Mouse (Mus musculus): Measurements from ENCODE around the gene Umodl1. TPM values are rescaled to one million over a fixed set of nuclear protein-coding genes. Genes with fewer than 3 reads are reported as not detected.

The Umodl1 gene
- total and polyA plus RNA-seq, 3 experiments = not detected

DNA sequence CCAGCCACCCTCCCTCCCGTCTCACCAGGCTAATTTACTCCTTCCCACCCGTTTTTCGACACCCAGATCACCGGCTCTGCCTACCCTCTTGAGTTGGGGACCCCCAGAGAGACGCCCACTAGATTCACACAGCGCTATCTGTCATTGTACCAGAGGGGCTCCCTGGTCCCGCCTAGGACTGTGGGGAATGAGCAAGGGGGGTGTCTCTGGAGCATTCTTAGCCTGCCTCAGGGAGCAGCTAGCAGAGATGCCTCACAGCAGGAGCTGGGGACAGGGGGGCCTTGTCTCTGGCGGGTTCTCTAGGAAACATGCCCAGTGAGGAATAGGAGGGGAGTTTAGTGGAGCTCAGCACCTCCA, 42.7 kb upstream of the Umodl1 start:
- DNase-seq (ENCODE audit: low read depth, low spot score) = no peak
- Histone ChIP-seq H3K36me3 (ENCODE audit: control insufficient read depth in 1 of 2, insufficient read depth in 2 of 2, low read length in 2 of 2) (no peaks in the 10 kb centered on the region), H3K9me3 (replicated peaks; ENCODE audit: insufficient read depth, low read length) (no peaks in the 10 kb centered on the region), H3K4me1 (ENCODE audit: control insufficient read depth in 1 of 2, insufficient read depth in 2 of 2, low read length in 2 of 2) (no peaks in the 10 kb centered on the region), H3K4me3 (ENCODE audit: control insufficient read depth in 1 of 2, insufficient read depth in 1 of 2, low read depth in 2 of 2, low read length in 2 of 2) (no peak overlapping the region), H3K27ac (ENCODE audit: control insufficient read depth, low read depth, low read length) (no peak overlapping the region), H3K27me3 (ENCODE audit: control insufficient read depth in 1 of 2, insufficient read depth in 2 of 2, low read length in 2 of 2) (no peaks in the 10 kb centered on the region), H3K9ac (ENCODE audit: control insufficient read depth, low read depth, low read length, poor library complexity, severe bottlenecking) (no peak overlapping the region), H3K79me2 (ENCODE audit: control insufficient read depth, insufficient read depth, low read length, poor library complexity) (no peaks in the 10 kb centered on the region)
- no peak for TF ChIP-seq SMC3 (IDR thresholded peaks at IDR 0.05; ENCODE audit: low read depth, low read length)
- no peak for TF ChIP-seq RCOR1 (IDR thresholded peaks at IDR 0.05; ENCODE audit: low read depth, low read length)
- TF ChIP-seq POLR2AphosphoS5 (IDR thresholded peaks at IDR 0.05; ENCODE audit: borderline replicate concordance, low read depth, low read length) = no peak
- TF ChIP-seq MAFK (IDR thresholded peaks at IDR 0.05; ENCODE audit: borderline replicate concordance, low read depth, low read length) = no peak
- no peak for TF ChIP-seq NRF1 (IDR thresholded peaks at IDR 0.05; ENCODE audit: insufficient read depth, low read depth, low read length, poor library complexity, severe bottlenecking)
- no peak for TF ChIP-seq NELFE (IDR thresholded peaks at IDR 0.05; ENCODE audit: low read depth, low read length)
- TF ChIP-seq GABPA (IDR thresholded peaks at IDR 0.05; ENCODE audit: low read depth, low read length) = no peak
- TF ChIP-seq ELF1 (IDR thresholded peaks at IDR 0.05; ENCODE audit: low read depth, low read length) = no peak
- TF ChIP-seq TBP (IDR thresholded peaks at IDR 0.05; ENCODE audit: low read depth, low read length) = no peak
- TF ChIP-seq BHLHE40 (IDR thresholded peaks at IDR 0.05; ENCODE audit: borderline replicate concordance, low read depth, low read length) = no peak
- TF ChIP-seq UBTF (IDR thresholded peaks at IDR 0.05; ENCODE audit: borderline replicate concordance, insufficient read depth, low read depth, low read length) = no peak
- TF ChIP-seq GATA1 (IDR thresholded peaks at IDR 0.05; ENCODE audit: low read depth, low read length) = no peak
- TF ChIP-seq CHD2 (IDR thresholded peaks at IDR 0.05; ENCODE audit: low read length) = no peak
- TF ChIP-seq POLR2AphosphoS2 (IDR thresholded peaks at IDR 0.05; ENCODE audit: low read length) = no peak
- TF ChIP-seq CTCF (IDR thresholded peaks at IDR 0.05 in 2 of 3, conservative IDR thresholded peaks at IDR 0.05 in 1 of 3; ENCODE audit: control insufficient read depth in 1 of 3, insufficient read depth in 1 of 3, low read depth in 2 of 3, low read length in 3 of 3, poor library complexity in 1 of 3, severe bottlenecking in 1 of 3) = no peak
- TF ChIP-seq MAZ (IDR thresholded peaks at IDR 0.05; ENCODE audit: low read depth, low read length) = no peak
- no peak for TF ChIP-seq SIN3A (IDR thresholded peaks at IDR 0.05; ENCODE audit: low read length)
- TF ChIP-seq MEF2A (IDR thresholded peaks at IDR 0.05; ENCODE audit: extremely low read depth, insufficient replicate concordance, low read depth, low read length, poor library complexity, severe bottlenecking) = no peak

DNA sequence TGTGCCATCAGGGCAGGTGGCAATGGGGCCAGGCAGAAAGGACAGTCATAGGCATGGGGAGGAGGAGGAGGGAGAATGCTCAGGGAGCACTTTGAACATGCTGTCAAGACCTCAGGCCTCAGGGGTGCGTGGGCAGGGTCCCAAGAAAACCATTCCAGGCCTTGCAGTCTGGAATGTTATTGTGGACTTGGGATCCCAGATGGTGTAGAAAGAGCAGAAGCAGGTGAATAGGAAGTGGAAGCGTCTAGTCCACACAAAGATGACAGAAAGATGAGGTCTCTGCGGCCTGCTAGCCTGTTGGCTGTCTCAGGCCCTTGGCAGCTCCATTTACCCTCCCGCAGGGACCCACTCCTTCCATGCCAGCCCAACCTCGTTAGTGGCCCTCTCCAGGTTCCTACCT, 41.9 kb upstream of the Umodl1 start:
- H3K27me3 ChIP-seq (ENCODE audit: control insufficient read depth in 1 of 2, insufficient read depth in 2 of 2, low read length in 2 of 2) = no peaks in the 10 kb centered on the region
- H3K9ac ChIP-seq (ENCODE audit: control insufficient read depth, low read depth, low read length, poor library complexity, severe bottlenecking) = no peak overlapping the region
- no peak for DNase-seq (ENCODE audit: low read depth, low spot score)
- H3K4me1 ChIP-seq (ENCODE audit: control insufficient read depth in 1 of 2, insufficient read depth in 2 of 2, low read length in 2 of 2) = no peaks in the 10 kb centered on the region
- H3K9me3 ChIP-seq (replicated peaks; ENCODE audit: insufficient read depth, low read length) = no peaks in the 10 kb centered on the region
- no peaks in the 10 kb centered on the region for H3K79me2 ChIP-seq (ENCODE audit: control insufficient read depth, insufficient read depth, low read length, poor library complexity)
- H3K36me3 ChIP-seq (ENCODE audit: control insufficient read depth in 1 of 2, insufficient read depth in 2 of 2, low read length in 2 of 2) = no peaks in the 10 kb centered on the region
- no peak overlapping the region for H3K4me3 ChIP-seq (ENCODE audit: control insufficient read depth in 1 of 2, insufficient read depth in 1 of 2, low read depth in 2 of 2, low read length in 2 of 2)
- TF ChIP-seq ZMIZ1 (IDR thresholded peaks at IDR 0.05; ENCODE audit: low read depth, low read length) (no peak), POLR2AphosphoS5 (IDR thresholded peaks at IDR 0.05; ENCODE audit: borderline replicate concordance, low read depth, low read length) (no peak), ELF1 (IDR thresholded peaks at IDR 0.05; ENCODE audit: low read depth, low read length) (no peak), CHD1 (IDR thresholded peaks at IDR 0.05; ENCODE audit: low read depth, low read length) (no peak), SIN3A (IDR thresholded peaks at IDR 0.05; ENCODE audit: low read length) (no peak), NELFE (IDR thresholded peaks at IDR 0.05; ENCODE audit: low read depth, low read length) (no peak), CHD2 (IDR thresholded peaks at IDR 0.05; ENCODE audit: low read length) (no peak), JUND (IDR thresholded peaks at IDR 0.05; ENCODE audit: low read depth, low read length) (no peak), RAD21 (IDR thresholded peaks at IDR 0.05; ENCODE audit: low read depth, low read length) (no peak)
- no peak overlapping the region for H3K27ac ChIP-seq (ENCODE audit: control insufficient read depth, low read depth, low read length)

Measured in MEL (cell line).